Mouse (Mus musculus) hindbrain, embryonic 13.5 days (tissue): Measurements from ENCODE around the gene Atp8b2. TPM values are rescaled to one million over a fixed set of nuclear protein-coding genes. Genes with fewer than 3 reads are reported as not detected.
A peak's percentile ranks its signal among the peaks of the same experiment; 100 is the strongest.

Experiments used
- ATAC-seq: fragments of 200-750 bp; cut with Nextera tagmentation; 2 replicates; pipeline ENCODE4 v1.8.0; 2017; ENCODE audit warnings: moderate TSS enrichment; ENCODE audit not compliant: low FRiP score
- H3K27ac ChIP-seq: fragments of 300-500 bp; sonication (generic); 2 replicates; pipeline ENCODE4 v1.5.1; 2015; ENCODE audit warnings: inconsistent platforms, mild to moderate bottlenecking, moderate library complexity
- H3K27me3 ChIP-seq: fragments of 300-500 bp; sonication (generic); 2 replicates; pipeline ENCODE4 v1.6.1; 2015; ENCODE audit warnings: mild to moderate bottlenecking, inconsistent platforms
- H3K36me3 ChIP-seq: fragments of 300-500 bp; sonication (generic); 2 replicates; pipeline ENCODE4 v1.6.1; 2015; ENCODE audit warnings: mild to moderate bottlenecking, inconsistent platforms
- H3K4me1 ChIP-seq: fragments of 300-500 bp; sonication (generic); replicated peaks from 2 replicates; pipeline ENCODE4 v1.6.1; 2015; ENCODE audit warnings: inconsistent platforms
- H3K4me2 ChIP-seq: fragments of 300-500 bp; sonication (generic); 2 replicates; pipeline ENCODE4 v1.6.1; 2015; ENCODE audit warnings: inconsistent platforms, mild to moderate bottlenecking, moderate library complexity
- H3K4me3 ChIP-seq: fragments of 300-500 bp; sonication (generic); 2 replicates; pipeline ENCODE4 v1.5.1; 2015; ENCODE audit warnings: mild to moderate bottlenecking, inconsistent platforms
- H3K9ac ChIP-seq: fragments of 300-500 bp; sonication (generic); 2 replicates; pipeline ENCODE4 v1.6.1; 2015; ENCODE audit warnings: mild to moderate bottlenecking, inconsistent platforms
- H3K9me3 ChIP-seq: fragments of 300-500 bp; sonication (generic); 2 replicates; pipeline ENCODE4 v1.6.1; 2016; ENCODE audit warnings: inconsistent platforms
- WGBS: fragments of 180-500 bp; shearing (Covaris S2); methylation state at CpG from one replicate; pipeline ENCODE4 v1.1.7; 2015; 5-methylcytosine and 5-hydroxymethylcytosine counted together
- polyA plus RNA-seq: library from polyadenylated mRNA; unstranded; fragments of >200 nt; fragmentation: Nextera tagmentation; extraction: Ambion mirVana; gene quantifications from 2 replicates; pipeline ENCODE4 v1.2.1, GENCODE M21; 2015

Atp8b2 gene
- polyA plus RNA-seq, 1 experiment from 2014 or later = 13.4 TPM

DNA sequence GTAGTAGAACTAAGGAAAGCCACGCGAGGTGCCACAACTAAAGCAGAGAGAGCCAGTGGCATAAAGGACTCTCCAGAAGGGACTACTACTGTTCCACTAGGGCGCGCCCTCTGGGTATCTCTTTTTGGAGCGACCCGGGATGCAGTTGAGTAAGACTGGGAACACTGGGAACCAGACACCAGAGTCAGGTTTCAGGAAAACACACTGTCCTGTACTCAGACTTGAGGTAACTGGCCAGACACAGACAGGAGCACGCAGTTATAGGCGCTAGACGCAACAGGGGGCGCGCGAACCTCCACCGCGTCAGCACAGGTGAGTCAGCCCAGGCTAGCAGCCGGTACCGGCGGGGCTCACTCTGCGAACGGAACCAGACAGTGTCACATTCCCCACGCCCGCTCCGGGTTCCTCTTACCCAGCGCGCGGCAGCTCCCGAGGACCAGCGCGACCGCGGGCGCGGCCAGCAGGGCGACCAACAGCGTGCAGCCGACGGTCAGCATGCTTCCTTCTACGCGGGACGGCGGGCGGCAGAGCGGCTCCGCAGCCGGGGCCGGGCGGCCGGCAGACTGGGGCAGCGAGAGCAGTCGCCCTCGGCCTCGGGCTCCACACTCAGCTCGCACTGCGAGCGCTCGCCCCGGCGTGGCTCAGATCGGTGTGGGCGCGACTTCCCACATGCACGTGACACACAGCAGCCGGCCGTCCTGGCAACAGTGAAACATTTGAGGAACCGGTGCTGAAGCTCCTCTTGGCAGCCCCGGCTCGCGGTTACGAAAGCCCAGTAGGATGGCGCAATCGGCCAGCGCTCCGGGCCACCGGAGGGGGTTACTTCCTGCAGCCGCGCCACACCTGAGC lies 50.5 kb downstream of the Atp8b2 start, which contains the start of gene Il6ra:
Il6ra (minus strand) TSS at position 654 of the 849 bp plus-strand sequence.
- peaks cover 55% of the 10 kb centered on the region for H3K27me3 ChIP-seq
- H3K4me3 ChIP-seq = peak within 1 kb of the TSS; percentile 55
- H3K4me1 ChIP-seq = peaks cover 18% of the 10 kb centered on the region
- no peaks in the 10 kb centered on the region for H3K36me3 ChIP-seq
- H3K4me2 ChIP-seq = peak within 1 kb of the TSS; percentile 97
- H3K27ac ChIP-seq = no peak within 1 kb of the TSS
- no peaks in the 10 kb centered on the region for H3K9me3 ChIP-seq
- peak within 1 kb of the TSS; percentile 72 for H3K9ac ChIP-seq
- ATAC-seq = peak; percentile 88
- WGBS = 1% methylated on average over 75 of the region's 75 CpGs

DNA sequence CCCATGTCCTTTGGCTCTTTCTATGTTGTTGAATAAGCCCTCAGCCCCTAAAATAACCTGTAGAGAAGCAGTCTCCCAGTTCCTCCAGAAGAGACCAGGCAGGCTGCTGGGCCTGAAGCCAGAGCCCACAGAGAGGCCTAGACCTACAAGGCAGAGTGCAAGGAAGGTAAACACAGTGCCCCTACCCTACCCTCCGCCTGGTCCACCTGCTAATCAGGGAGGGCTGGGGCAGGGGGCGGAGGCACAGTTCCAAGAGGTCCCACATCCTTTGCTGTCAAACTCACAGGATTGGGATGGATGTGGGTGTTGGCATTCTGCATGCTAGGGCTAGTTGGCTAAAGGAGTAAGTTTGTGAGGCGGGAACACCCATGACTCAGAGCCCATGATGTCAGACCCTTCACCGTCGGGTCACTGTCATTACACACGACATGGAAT lies 51.2 kb downstream of the Atp8b2 start:
- Histone ChIP-seq H3K27ac (no peak overlapping the region), H3K4me1 (peaks cover 18% of the 10 kb centered on the region), H3K9ac (no peak overlapping the region), H3K9me3 (no peaks in the 10 kb centered on the region), H3K27me3 (peaks cover 55% of the 10 kb centered on the region), H3K36me3 (no peaks in the 10 kb centered on the region), H3K4me3 (no peak overlapping the region; the same call in 1 of the 2 replicates), H3K4me2 (peak overlapping the region; percentile 97)
- peak; percentile 50; the same call in 1 of the 2 replicates for ATAC-seq
- WGBS = 37% methylated on average over 6 of the region's 6 CpGs

DNA sequence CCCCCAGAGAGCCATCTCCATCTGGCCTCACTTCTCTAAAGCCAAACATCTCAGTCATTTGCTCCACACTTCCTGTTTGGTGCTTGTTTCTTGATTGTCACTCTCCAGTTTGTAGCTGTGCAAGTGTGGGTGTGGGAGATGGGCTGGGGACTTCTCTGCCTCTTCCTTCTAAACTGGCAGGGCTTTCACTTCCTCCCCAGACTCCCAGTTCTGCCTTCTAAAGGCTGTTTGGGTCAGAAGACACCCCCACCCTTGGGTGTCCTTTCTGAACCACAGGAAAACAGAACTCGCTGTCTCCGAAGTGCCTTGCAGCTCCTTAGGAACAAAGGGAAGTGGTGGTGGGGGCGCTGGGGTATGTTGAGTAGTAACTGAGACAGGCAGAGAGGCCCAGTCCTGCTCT lies 52.1 kb downstream of the Atp8b2 start:
- H3K9ac ChIP-seq = no peak overlapping the region
- peaks cover 55% of the 10 kb centered on the region for H3K27me3 ChIP-seq
- H3K9me3 ChIP-seq = no peaks in the 10 kb centered on the region
- H3K36me3 ChIP-seq = no peaks in the 10 kb centered on the region
- no peak for ATAC-seq
- WGBS = 80% methylated on average over 3 of the region's 3 CpGs
- H3K4me1 ChIP-seq = peaks cover 18% of the 10 kb centered on the region
- no peak overlapping the region for H3K4me2 ChIP-seq
- H3K27ac ChIP-seq = no peak overlapping the region
- H3K4me3 ChIP-seq = no peak overlapping the region

DNA sequence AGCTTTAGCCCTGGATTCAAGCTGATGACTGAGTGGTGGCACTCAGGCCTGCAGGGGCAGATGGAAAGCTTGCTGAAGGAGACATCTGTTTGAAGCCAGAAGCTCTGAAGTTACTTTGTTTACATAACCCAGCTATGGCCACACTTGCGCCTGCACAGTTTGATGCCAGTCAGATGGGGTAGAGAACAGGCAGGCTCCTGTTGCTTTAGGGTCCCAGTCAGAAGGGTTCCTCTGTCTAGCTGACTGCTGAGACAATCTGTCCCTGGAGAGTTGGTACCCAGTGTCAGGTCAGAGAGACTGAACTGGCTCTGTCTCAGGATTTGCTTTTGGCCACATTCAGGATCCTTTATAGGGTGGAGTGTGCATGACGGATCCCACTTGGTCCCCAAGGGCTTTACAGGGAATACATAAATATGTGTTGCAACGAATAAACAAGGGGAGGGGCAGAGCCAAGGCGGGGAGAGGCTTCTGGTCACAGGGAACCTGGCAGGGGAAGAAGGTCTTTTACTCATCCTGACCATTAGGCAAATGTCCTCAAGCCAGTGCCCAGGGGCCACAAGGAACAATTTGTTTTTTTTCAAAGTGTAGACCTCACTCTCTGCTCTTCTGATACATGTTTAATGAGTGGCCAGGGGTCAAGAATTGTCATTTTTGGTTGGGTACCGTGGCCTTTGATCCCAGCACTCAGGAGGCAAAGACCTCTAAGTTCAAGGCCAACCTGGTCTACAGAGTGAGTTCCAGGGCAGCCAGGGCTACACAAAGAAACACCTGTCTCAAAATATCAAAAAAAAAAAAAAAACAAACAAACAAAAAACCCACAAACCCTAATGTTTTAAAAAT lies 53.4 kb downstream of the Atp8b2 start:
- H3K9me3 ChIP-seq = no peaks in the 10 kb centered on the region
- ATAC-seq = no peak
- H3K27ac ChIP-seq = no peak overlapping the region
- H3K9ac ChIP-seq = no peak overlapping the region
- 61% methylated on average over 5 of the region's 5 CpGs for WGBS
- H3K4me2 ChIP-seq = no peak overlapping the region
- H3K4me1 ChIP-seq = peaks cover 18% of the 10 kb centered on the region
- H3K27me3 ChIP-seq = peaks cover 44% of the 10 kb centered on the region
- no peak overlapping the region for H3K4me3 ChIP-seq
- H3K36me3 ChIP-seq = no peaks in the 10 kb centered on the region

DNA sequence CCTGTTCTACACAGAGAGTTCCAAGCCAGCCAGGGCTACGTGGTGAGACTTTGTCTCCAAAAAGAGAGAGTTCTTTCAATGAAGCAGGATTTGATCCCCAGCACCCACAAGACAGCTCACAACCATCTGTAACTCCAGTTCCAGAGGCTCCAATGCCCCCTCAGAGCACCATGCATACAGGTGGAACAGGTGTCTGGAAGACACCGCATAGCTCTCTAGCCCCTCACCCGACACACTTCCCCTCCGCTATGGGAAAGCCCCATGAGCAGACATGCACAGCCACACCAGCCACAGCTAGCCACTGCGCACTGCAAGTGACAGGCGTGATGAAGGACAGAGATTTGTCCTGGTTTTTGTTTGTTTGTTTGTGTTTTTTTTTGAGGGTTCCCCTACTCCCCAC lies 54.5 kb downstream of the Atp8b2 start:
- H3K4me3 ChIP-seq = no peak overlapping the region
- peaks cover 18% of the 10 kb centered on the region for H3K4me1 ChIP-seq
- no peak overlapping the region for H3K4me2 ChIP-seq
- H3K9me3 ChIP-seq = no peaks in the 10 kb centered on the region
- no peaks in the 10 kb centered on the region for H3K36me3 ChIP-seq
- no peak for ATAC-seq
- WGBS = 85% methylated on average over 6 of the region's 6 CpGs
- H3K27ac ChIP-seq = no peak overlapping the region
- H3K9ac ChIP-seq = no peak overlapping the region
- peaks cover 33% of the 10 kb centered on the region for H3K27me3 ChIP-seq

DNA sequence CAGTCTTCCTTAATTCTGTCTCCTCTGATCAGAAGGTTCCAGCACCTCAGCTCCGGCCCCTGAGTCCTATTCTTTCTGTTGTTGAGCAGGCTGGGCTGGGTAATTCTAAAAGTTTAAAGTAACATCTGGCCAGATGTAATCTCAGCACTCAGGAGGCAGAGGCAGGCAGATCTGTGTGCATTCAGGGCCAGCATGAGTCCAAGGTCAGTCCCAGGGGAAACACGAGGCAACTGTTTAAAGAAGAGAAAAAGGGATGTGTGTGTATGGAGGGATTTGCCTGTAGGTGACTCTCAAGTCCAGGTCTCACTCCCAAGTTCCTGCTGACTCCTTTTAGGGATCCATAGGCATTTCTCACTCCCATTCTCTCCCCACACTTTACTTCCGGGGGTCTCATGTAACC lies 55.5 kb downstream of the Atp8b2 start:
- ATAC-seq = no peak
- Histone ChIP-seq H3K9ac (no peak overlapping the region), H3K9me3 (no peaks in the 10 kb centered on the region), H3K27me3 (peaks cover 25% of the 10 kb centered on the region), H3K4me3 (no peak overlapping the region), H3K36me3 (no peaks in the 10 kb centered on the region), H3K4me2 (no peak overlapping the region), H3K27ac (no peak overlapping the region), H3K4me1 (peaks cover 8% of the 10 kb centered on the region)
- 82% methylated on average over 3 of the region's 3 CpGs for WGBS

DNA sequence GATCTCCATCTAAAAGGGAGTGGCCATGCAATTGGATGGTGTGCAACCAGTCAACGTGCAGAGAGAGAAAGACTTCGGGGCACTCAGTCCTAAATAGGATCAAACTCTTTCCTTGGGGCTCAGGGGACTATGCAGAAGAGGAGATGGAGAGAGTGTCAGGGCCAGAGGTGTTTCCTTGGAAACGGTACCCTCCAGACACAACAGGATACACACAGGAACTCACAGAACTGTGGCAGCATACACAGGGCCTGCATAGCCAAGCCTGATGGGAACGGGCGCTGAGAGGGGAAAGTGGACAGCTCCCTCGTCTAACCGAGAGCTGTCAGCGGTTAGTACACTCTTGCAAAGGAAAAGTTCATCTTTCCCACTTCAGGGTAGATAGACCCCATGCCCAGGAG lies 63.8 kb downstream of the Atp8b2 start:
- Histone ChIP-seq H3K27ac (no peak overlapping the region; the same call in 1 of the 2 replicates), H3K4me3 (no peak overlapping the region), H3K4me2 (no peak overlapping the region), H3K9ac (no peak overlapping the region), H3K27me3 (0 out of 2 replicates have a peak, but pooled peaks cover 2% of the 10 kb centered on the region), H3K36me3 (no peaks in the 10 kb centered on the region), H3K9me3 (no peaks in the 10 kb centered on the region), H3K4me1 (0 out of 2 replicates have a peak, but pooled peaks cover 7% of the 10 kb centered on the region)
- 75% methylated on average over 8 of the region's 8 CpGs for WGBS
- no peak for ATAC-seq

DNA sequence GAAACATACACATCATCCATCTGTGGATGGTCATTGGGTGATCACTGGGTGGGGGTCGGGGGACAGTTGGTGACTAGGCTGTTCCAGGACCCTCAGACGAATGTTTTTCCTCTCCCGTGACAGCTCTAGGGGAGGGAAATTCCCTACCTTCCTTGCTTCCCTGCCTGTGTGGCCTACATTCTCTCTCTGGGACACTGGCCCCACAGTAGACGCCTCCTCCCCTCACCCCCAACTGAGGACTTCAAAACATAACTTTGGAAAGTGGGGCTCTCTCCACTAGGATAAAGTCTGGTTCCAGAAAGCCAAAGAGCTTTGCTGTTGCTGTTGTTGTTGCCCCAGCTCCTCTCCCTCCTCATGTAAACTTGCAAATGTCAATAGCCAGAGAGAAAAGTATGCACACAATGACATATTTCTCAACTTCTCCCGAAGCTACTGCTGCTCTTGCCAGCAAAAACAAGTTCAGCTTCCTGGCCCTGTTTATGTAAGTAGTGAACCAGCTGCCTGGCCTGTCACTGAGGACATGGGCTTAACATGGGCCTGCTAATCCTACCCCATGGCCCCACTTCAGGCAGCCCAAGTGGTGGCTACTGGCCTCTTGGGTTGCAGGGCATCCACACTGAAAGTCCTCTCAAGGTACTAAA lies 64.3 kb downstream of the Atp8b2 start:
- Histone ChIP-seq H3K27ac (no peak overlapping the region), H3K4me2 (no peak overlapping the region), H3K4me3 (no peak overlapping the region), H3K27me3 (0 out of 2 replicates have a peak, but pooled peaks cover 2% of the 10 kb centered on the region), H3K4me1 (0 out of 2 replicates have a peak, but pooled peaks cover 7% of the 10 kb centered on the region), H3K9ac (no peak overlapping the region), H3K9me3 (no peaks in the 10 kb centered on the region), H3K36me3 (no peaks in the 10 kb centered on the region)
- no peak for ATAC-seq
- 68% methylated on average over 5 of the region's 5 CpGs for WGBS

DNA sequence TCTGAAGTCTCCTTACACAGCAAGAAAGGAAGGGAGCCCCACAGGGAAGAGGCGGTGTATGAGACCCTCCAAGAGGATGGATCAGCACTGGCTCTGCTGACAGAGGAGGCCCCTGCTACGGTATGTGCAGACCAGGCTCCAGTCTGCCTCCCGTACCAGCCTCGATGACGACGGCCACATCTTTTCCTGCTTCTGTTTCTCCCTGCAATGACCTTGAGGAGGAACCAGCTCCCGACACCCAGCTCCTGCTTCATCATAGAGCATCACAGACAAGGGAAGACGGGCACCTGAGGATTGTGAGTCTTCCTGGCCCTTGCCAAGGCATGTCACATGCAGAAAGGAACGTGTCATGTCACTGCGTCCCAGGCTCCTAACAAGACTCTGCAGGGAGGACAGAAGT lies 65.3 kb downstream of the Atp8b2 start:
- no peaks in the 10 kb centered on the region for H3K36me3 ChIP-seq
- no peak overlapping the region for H3K9ac ChIP-seq
- 0 out of 2 replicates have a peak, but pooled peaks cover 7% of the 10 kb centered on the region for H3K4me1 ChIP-seq
- no peaks in the 10 kb centered on the region for H3K9me3 ChIP-seq
- no peak overlapping the region for H3K4me2 ChIP-seq
- H3K4me3 ChIP-seq = no peak overlapping the region
- H3K27me3 ChIP-seq = 0 out of 2 replicates have a peak, but pooled peaks cover 2% of the 10 kb centered on the region
- no peak for ATAC-seq
- 75% methylated on average over 10 of the region's 10 CpGs for WGBS
- H3K27ac ChIP-seq = no peak overlapping the region

DNA sequence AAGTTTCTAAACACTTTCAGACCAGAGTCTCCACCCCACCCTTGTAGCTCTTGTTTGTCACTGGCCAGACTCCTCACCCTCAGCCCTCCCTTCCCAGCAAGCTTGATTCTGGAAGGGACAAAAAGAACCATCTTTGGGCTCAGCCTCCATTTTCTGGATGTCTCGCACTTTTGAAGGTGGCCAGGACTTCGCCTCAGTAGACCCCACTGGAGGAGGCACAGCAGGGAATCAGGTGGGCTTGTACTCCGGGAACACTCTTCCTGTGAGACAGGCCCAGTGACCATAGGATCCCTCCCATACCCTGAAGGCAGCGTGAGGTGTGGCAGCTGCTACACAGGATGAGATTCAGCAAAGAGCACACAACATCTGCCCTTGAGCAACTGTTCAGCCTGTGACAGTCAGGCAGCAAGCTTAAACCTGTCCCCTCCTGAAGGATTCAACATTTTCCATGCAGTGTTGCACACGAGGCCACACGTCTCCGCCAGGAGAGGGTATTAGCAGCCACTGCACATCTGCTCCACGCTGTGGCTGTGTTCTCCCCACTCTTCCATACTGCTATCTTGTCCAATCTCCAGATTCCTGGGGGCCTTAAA lies 66.0 kb downstream of the Atp8b2 start:
- no peak overlapping the region for H3K9ac ChIP-seq
- no peak overlapping the region for H3K4me2 ChIP-seq

DNA sequence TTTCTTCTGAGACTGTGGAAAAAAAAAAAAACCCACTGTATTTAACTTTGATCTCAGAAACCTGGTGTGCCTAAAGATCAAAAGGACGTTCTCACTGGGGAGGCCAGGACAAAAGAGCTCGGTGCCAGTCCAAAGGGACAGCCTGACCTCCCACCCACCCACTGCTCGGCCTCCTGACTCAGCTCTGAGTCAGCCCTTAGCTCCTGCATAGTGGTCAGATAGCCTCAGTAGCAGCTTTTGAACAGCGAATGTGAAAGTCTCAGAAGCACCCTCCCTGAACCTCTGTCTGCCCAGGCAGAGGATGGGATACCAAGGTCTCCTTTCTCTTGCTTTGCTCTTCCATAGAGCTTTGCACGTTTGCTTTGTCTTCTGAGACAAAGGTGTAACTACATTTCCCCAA lies 66.7 kb downstream of the Atp8b2 start:
- ATAC-seq = no peak
- no peak overlapping the region for H3K4me2 ChIP-seq
- no peak overlapping the region for H3K4me3 ChIP-seq
- H3K4me1 ChIP-seq = 0 out of 2 replicates have a peak, but pooled peaks cover 7% of the 10 kb centered on the region
- no peaks in the 10 kb centered on the region for H3K36me3 ChIP-seq
- no peaks in the 10 kb centered on the region for H3K27me3 ChIP-seq
- no peak overlapping the region for H3K27ac ChIP-seq
- WGBS = 10% methylated on average over 5 of the region's 5 CpGs
- H3K9ac ChIP-seq = no peak overlapping the region
- H3K9me3 ChIP-seq = no peaks in the 10 kb centered on the region

More for the DNA sequence above, 66.0 kb downstream of the Atp8b2 start:
- no peak overlapping the region for H3K27ac ChIP-seq
- no peaks in the 10 kb centered on the region for H3K9me3 ChIP-seq
- ATAC-seq = no peak
- H3K4me3 ChIP-seq = no peak overlapping the region
- WGBS = 68% methylated on average over 8 of the region's 8 CpGs
- 0 out of 2 replicates have a peak, but pooled peaks cover 7% of the 10 kb centered on the region for H3K4me1 ChIP-seq
- no peaks in the 10 kb centered on the region for H3K27me3 ChIP-seq
- H3K36me3 ChIP-seq = no peaks in the 10 kb centered on the region
